Mouse (Mus musculus): Measurements from ENCODE around the gene Olfr620.

The Olfr620 gene

DNA sequence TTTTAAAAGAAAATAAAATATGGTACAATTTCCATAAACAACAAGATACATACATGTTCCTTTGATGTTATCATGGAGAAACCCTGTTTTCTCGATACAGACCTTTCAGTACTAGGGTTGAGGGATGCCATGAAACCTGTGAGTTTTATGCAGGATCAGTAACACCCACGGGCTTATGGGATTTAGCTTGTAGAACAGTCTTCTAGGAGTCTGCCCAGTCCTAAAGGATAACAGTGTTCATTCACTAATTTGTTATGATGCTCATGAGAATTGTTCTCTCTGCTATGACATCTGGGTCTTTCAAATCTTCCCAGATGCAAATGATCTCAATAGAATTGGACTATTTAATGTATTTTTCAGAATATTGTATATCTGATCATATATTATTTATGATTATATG, at the start of gene Olfr620:
TSS of gene Olfr620 (minus strand) at position 101 of the 400 bp plus-strand sequence.
- DNase-seq, result no peak

DNA sequence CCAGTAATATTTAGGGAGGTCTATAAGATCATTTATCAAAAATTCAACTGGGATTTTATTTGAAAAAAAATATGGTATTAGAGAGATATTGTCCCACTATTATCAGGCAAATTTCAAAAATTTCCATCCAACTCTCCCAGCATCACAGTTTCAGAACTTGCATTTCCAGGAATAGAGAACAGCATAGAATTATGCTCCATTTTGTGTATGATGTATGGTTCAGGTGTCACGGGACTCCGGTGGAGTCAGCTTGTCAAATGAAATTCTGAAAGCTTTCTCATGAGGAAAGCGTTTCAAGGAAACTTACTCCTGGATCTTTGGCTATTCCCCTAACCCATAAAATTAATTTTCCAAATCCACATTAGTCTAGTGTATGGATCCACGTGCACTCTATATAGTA, 31.7 kb upstream of the Olfr620 start:
- DNase-seq, result no peak

DNA sequence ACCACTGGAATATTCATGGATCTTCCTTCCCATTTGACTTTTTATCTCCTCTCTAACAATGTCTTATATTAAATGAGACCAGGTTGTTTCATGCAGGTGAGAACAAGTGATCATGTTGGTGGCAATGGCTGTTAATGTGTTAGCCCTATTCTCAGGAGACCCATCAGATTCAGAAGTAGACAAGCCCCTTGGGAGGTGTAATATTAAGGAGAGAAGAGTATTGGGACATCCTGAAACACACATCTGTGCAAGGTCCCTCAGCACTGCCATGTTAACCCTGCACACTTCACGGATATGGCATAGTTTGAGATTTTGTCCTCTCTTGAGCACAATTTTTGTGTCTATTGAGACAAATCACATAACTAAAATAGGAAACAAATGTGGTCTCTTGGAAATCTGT, 30.3 kb upstream of the Olfr620 start, which contains the start of gene Olfr622:
TSS of gene Olfr622 (minus strand) at position 101 of the 400 bp plus-strand sequence.
- DNase-seq, result no peak

DNA sequence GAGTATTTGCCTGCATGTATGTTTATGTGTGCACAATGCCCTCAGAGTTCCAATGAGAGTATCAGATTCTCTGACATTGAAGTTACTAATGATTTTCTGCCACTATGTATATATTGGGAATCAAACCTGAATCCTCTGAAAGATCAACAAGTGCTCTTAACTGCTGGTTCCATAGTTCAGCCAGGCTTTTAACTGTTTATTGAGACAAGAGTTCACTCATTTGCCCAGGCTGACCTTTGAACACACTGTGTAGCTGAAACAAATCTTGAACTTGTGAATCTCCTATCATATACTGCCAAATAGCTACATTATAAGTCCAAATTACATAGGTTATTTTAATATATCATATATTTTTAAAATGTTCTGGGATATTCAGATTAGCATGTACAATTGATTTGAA, 24.5 kb upstream of the Olfr620 start:
- no peak for DNase-seq

DNA sequence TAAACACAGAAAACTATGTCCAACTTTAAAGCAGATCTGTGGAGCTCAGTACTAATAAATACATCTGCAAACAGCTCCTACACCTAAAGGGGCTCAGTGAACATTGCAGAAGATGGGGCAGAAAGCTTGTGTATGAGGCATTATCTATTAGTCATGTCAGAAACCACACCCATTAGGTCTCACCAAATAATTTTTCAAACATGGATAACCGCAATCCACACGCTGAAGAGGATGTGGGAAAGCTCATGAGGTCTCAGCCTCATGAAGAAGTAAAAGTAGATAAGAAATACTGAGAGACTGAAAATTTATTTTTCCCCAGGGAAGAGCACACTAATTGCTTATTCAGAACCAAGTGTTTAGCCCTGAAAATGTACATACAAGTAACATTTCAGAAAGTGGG, 4.9 kb downstream of the Olfr620 start:
- no peak for DNase-seq

DNA sequence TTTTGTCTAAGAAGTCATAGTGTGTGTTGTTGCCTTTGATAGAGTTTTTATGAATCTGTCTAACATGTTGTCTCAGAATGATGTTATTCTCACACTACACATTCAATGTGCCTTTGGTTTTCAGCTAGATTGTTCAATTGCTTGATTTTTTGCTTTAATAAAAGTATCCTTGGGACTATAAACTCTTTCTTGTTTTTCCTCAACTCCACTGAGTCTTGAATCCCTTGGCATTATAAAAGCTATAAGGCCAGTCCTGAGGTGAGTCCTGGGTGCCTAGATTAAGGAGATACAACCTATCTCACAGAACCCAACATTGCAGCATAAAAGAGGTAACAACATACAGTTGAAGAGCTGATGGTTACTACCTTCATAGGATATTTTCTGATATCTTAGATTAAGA, 12.1 kb downstream of the Olfr620 start, which contains the start of gene Olfr619:
TSS of gene Olfr619 (plus strand) at position 301 of the 400 bp plus-strand sequence.
- no peak for DNase-seq

DNA sequence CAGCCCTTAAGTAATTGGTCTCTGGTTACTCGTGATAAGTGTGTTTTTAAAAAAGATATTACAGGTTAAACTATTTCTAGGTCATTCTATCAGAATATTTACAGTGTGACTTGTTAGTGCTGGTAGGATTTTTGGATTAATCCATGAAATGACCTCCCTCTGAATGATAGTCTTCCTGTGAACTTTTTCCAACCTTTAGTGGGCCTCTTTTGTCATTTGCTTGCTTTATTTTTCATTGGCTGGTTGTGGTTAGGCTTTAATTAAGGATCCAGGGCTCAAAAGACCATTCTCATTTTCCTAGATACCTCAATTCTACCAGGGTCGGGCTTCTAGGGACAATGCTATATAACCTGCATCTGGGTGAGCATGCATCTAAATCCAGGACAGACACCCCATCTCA, 22.5 kb downstream of the Olfr620 start, which contains the start of gene Olfr618:
TSS of gene Olfr618 (plus strand) at position 301 of the 400 bp plus-strand sequence.
- no peak for DNase-seq

DNA sequence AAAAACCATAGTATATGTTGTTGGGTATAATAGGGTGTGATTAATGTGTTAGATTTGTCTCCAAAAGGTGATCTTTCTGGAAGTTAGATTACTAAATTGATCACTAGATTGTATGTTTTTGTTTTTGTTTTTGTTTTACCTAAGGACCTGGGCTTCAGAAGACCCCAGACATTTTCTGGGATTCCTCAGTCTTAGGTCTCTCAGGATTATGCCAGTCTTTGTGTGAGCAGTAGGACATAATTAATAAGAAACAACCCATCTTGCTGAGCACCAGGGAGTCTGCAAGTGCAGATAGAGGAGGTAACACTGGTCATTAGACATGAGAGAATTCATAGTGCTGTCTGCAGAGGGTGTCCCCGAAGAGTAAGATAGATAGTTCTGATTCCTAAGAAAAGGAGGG, 39.6 kb downstream of the Olfr620 start, which contains the start of gene Olfr617:
TSS of gene Olfr617 (plus strand) at position 301 of the 400 bp plus-strand sequence.
- no peak for DNase-seq

DNA sequence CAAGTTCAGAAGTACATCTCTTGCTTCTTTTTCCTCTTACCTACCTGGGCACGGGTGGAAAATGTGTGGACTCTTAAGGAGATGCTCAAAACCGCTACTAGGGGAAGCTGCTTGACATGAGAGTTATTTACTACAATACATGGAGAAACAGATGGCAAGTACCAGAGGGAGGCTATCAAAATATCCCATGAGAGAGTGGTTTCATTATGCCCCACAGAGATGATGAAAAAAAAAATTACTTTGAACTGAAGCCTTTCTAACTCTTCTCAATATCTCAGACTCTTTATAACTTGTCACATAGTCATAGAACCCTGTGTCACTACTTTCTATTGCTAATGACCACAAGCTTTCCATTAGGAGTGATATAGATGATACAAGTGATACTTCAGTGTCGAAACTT, 43.3 kb downstream of the Olfr620 start, which contains the start of gene Olfr616:
TSS of gene Olfr616 (minus strand) at position 101 of the 400 bp plus-strand sequence.
- no peak for DNase-seq

DNA sequence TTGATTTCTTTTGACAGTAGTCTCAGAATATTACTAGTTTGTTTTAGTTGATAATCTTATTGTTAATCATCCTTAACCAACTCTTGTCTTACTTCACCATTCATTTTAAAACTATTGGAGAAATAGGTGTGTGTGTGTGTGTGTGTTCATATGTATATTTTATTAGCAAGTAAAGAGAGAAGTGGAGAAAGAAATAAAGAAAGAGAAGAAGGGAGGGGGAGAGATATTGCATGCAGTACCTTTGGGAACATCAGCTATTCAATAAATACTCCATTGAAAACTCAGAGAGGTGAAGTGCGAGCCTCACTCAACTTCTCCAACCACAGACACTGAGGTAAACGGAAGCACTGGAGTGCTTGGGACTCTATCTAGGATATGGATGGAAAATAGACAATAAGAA, 56.6 kb downstream of the Olfr620 start, which contains the start of gene Olfr615:
TSS of gene Olfr615 (plus strand) at position 301 of the 400 bp plus-strand sequence.
- no peak for DNase-seq
